Mouse (Mus musculus): ENCODE measurements at regions not wholly inside any gene's neighbourhood (a gene's known extent, or its start where the extent isn't known, plus 50 kb on each side); places are given as distances from the start of the nearest gene placed in this dataset.
"Not testable (repeated sequence)": the region's sequence is repeated elsewhere in the genome, so short reads cannot be mapped to it uniquely, and the experiment has no call there.

DNA sequence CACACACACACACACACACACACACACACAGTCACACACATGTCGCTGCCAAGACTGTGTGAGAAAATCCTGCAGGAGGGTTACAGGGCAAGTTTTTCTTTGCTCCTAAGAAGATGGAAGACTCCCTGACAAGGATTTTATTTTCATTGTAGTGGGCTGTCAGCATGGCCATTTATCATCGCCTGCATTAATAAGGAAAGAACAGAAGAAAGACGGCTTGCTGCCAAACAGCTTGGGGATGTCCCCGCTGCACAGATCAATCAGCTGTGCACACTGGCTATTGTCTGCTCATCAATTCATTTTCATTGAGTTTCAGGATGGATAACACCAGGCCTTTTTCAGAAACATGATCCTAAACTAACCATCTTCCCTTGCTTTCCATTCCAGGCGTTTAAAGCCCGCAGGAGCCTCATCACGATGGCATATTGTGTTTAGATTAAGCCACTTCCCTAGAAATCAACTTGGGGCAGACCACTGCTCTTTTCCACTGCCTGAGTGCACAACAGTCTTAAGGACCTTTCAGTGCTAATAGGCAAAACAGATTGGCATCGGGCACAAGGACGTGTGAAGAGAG is 213.1 kb upstream of the Crbn start:
- DNase-seq (ENCODE audit: low spot score) = no peak

DNA sequence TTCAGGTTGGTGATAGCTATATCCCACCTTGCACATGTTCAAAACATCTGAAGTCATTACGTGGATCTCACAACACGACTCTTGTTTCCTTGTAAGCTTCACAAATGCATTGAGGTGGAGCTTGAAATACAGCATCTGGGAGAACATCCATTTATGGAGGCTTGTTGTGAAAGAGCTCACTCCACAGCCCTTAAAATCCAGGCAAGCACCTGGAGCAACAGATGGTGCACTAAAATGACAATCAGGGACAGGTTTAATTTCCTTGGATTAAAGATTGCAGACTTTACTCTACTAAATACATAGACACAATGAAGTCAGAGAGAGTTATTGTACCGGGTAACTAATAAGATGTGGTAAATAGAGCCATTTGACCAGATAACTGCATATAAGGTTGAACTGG is 219.2 kb upstream of the Crbn start:
- no peak for DNase-seq (ENCODE audit: low spot score)

DNA sequence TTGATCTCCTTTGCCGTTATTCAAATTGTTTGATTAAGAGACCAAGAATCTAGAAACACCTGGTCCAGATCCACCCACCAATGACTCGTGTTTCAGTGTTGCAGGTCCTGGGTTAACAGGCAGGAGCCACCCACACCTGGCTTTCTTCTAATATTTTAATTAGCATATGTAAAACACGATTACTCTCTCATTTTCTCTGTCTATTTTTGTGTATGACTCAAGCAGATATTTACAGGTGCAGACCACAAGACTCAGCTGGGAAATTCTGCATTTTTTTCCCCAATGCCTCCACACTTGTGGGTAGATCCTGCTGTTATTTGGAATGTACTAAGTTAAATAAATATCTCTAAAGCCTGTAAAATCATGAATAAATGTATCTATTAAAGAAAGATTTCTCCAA is 245.3 kb upstream of the Crbn start:
- no peak for DNase-seq (ENCODE audit: low spot score)

DNA sequence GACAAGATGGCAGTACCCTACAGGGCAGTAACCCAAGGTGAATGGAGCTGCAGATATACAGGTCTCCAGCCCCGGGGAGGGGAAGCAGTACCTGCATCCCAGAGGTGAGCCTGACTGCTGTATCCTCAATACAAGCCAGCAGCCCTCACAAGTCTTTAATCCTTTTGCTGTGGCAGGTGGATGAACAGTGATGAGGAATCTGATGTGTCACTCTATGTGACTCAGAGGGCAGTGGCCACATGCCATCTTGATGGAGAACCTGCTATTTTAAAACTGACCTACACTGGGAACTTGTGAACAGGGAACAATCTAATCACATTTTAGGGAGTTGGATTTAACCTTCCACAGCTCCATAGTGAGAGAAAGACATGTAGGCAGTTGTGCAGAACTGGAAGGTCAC is 251.7 kb upstream of the Crbn start:
- no peak for DNase-seq (ENCODE audit: low spot score)

DNA sequence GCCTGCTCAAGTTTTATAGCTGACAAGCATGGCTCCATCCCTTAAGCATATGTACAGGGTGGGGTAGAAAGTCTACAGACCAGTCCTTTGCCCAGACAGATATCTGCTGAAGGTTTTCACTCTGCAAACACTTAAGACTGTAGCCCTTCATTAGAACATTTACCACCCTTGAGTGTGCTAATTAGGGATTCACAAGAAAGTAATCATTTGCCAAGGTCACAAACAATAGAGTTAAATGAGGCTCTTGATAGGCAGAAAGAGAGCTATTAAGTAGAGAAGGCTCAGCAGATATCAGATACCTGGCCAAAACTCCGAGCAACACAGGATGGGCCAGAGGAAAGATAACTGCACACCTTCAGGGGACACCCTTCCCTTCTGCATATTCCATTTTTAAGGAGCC is 252.3 kb upstream of the Crbn start:
- DNase-seq (ENCODE audit: low spot score) = no peak

DNA sequence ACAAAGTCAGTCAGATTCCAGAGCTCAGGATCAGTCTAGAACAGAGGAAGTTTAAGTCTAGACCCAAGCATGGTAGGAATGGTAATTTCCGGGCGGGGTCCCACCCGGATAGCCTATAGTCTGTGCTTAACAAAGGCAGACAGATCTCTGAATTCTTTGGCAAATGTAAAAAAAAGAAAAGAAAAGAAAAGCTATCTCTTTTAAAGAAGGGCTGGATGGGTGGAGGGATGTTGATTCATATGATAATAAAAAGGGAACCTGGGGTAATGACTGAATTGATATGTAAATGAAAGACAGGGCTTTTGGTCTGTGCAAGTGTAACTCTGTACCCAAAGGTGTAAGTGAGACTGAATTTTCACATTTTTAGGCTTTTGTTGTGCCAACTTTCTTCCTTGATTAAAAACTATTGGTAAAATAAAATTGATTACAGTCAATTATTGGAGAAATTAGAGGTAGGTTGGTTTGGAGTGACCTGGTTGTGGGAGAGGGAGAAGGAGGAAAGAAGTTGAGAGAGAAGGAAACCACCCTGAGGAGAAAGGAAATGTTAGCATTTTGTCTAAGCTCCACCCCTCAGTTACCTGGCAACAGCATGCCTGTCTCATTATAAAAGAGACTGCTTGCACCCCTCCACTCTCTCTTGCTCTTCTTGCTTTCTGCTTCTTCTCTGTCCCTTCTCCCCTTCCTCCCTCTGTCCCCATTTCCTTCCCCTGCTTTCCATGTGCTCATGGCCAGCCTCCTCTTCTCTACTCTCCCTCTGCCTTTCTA is 259.3 kb upstream of the Crbn start:
- no peak for DNase-seq (ENCODE audit: low spot score)

DNA sequence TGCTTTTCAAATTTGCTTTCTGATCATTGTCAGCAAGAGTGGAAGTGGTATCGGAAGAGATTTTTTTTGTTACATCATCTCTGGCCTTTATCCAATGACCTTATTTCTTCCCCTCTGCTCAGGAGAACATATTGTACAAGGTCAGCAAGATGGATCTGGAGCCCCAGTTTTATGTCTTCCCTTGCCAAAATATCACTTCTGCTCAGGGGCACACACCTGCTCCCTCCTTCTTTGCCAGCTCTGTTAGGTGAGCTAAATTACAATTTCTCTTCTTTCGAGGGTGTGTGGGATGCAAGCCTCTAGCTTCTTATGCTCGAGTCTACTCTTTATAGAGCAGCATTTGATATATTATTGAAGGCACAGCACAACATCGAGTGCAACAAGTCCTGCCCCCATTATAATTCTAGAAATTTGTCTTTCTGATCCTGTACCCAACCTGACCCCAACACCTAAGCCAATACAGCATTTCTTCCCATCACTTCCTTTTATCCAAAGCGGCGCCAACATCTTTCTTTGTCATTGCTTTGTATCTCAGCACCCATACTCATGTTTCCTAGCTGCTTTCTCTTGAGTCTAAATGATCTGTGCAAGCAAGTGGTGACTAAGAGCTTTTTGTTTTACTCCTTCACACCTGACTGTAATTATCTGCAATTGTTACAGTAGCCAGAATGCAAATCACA is 263.1 kb upstream of the Crbn start:
- no peak for DNase-seq (ENCODE audit: low spot score)

DNA sequence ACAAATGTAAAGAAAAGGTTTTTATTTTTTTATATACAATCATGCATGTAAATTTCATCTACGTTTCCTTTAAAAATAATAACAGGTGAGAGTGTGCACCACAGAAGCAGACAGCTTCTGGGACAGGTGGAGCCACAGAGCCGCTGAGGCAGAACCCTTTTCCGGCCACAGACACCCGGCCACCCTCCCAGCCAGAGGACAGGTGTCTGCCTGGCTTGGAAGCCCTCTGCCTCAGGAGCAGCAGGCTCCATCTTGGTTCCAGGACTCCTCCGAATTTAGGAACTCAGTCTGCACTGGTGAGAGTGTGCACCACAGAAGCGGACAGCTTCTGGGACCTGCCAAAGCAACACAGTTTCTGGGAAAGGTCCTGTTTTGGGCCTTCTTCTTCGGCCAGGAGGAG is 270.6 kb upstream of the Crbn start:
- no peak for DNase-seq (ENCODE audit: low spot score)

DNA sequence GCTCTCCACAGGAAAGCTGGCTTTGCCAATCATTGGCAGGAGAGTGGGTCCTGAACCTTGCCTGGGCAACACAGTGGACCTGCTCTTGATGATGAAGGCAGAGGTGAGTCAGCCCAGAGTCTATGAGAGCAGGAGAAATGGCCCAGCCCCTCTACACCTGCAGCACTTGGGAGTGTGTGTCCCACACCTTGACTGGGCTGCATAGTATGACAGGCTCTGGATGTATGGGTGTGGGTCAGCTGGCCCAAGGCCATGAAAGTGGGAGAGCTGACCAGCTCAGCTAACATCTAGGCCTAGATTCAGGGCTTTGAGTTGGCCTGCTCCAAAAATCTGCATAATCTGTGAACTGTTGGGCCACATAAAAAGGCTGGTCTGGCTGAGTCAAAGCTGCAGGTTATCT is 292.7 kb upstream of the Crbn start:
- no peak for DNase-seq (ENCODE audit: low spot score)

DNA sequence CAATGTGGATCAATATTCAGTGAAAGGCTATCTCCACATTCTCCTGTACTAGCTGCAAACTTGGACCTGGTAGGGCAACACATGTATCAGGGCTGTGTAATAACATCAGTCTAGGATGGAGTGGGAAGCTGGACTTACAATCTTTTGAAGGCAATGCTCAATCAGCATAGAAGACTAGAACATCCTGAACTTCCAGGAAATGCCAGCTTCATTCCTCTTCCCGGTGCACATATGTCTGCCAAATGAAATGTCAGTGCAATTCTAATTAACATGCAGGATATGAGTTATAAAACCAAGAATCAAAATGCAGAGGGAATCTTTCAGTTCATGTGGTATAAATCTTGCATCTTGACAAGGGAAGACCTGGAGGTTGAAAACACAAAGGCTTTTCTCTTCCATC is 328.8 kb upstream of the Crbn start:
- no peak for DNase-seq (ENCODE audit: low spot score)

DNA sequence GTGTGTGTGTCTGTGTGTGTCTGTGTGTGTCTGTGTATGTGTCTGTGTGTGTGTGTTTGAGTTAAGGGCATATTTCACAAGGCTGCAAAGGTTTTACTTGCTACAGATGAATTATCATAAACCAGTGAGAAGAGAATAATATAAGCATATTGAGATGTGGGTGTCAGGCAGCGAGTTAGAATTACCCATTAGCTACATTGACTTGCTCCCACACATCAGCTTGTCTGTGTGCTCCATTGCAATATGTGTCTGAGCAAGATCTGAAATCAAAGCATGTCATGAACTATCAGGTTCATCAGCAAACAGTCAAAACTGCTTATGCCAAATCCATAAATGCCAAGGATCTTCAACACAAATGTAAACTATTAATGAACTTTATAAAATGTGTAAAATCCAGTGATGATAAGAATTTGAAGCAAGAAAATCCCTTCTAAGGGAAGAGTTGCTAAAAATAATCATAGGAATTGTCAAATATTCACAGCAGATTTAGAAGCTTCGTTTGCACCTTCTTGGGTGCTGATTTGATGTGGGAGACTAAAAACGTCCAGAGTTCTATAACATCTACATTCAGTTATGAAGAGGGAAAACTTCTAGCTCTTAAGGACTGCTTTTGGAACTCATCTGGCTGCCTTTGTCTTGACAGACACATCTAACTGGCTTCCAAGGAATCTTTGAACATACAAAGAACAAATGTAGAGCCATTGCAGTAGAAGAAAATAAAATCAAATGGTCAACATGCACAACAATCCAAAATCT is 361.7 kb upstream of the Lrrn1 start:
- no peak for DNase-seq (ENCODE audit: low spot score)

DNA sequence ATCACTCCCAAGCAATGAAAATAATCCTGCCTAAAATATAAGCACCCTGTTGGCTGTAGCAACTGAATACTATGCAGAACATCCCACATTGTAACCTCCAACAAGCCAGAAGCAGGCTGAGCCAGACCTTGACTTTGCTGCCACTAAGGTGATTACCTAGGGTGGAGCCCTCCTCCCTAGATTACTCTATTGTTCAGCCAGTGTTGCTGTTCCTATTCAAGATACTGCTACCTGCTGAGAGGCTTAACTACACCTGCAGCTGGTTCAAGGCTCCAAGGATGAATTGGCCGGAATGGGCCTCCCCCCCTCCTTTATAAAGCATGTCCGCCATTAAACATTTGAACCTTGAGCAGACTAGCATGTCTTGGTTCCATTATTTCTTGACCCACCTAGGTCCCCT is 311.3 kb upstream of the Lrrn1 start:
- DNase-seq (ENCODE audit: low spot score) = no peak

DNA sequence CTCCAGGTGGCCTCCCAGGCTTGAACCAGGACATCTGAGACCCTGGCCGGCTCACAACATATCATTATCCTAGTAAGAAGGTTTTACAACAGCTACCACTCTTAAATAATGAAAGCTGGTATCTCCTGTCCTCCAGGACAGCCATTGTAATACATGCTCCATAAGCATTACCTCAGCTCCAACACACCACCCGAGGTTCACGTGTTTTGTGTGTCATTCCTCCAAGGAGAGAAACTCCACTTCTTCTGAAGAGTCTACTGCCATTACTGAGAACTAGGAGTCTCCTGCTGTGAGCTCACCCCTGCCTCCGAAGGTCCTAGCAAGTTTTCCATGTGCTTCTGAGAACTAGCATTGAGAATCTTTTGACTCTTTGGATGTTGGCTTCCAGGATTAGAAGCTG is 310.8 kb upstream of the Lrrn1 start:
- no peak for DNase-seq (ENCODE audit: low spot score)

DNA sequence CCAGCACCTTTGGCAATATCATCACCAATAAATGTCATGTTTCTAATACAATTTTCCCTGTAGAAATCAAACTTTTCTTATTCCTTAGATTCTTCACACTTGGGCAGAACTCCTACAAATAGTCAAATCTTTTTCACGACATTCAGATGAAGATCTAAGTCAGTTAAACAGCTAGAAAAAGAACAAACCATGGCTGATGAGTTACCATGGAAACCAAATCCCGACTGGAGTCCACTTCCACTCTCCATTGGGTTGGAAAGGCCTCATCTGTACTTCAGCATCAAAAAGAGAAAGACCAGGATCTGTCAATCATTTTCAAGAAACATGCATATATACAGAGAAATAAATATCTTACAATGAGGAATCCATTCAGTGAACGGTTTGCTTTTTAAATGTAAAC is 307.0 kb upstream of the Lrrn1 start:
- DNase-seq (ENCODE audit: low spot score) = no peak

DNA sequence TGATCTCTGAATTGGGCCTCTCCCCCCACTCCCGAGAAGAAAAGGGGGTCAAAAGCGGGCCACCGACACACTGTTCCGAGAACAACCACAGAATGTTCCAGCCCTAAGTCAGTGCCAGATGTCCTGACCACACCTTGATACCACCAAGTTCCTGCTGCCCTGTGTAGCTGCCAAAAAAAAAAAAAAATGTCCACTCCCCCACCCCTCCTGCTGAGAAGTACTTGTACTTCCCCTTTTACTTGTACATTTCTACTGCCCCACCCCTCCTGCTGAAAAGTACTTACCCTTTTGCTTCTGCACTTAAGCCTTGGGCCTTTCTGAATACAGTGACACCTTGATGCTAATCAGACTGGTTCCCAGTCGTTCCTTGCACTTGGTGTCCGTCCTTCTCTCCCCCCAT is 299.7 kb upstream of the Lrrn1 start:
- DNase-seq (ENCODE audit: low spot score) = not testable (repeated sequence)

DNA sequence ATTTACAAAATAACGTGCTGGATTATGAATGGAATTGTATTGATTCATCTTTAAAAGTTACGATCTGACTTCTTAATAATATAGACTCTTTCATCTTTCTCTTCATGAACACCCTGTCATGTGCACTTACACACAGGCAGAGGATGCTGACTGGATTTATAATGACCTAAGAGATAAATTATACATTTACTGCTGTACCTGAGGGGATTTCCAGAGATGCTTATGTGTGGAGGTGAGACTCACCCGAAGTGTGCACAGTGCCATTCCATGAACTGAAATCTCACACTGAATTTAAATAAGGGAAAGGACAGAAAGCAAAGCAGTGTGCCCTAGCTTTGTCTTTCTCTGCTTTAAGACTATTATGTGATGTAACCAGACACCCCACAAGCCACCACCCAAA is 291.9 kb upstream of the Lrrn1 start:
- no peak for DNase-seq (ENCODE audit: low spot score)

DNA sequence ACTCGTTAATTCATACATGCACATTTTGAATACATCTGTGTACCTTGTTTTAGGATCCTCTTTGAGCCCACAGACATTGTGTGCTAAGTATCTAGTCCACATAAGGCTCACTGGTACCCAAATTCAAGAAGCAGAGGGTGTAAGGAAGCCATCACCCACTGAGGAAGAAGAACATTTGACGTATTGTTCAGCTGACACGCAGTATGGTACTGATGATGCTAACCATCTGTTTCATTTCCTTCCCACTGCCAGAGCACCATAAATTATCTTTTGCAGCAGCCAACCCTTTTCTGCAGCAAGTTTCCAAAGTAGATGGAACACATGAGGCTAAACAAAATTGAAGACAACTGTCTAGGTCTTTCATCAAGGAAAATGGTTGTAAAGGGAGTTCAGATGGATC is 285.6 kb upstream of the Lrrn1 start:
- no peak for DNase-seq (ENCODE audit: low spot score)

DNA sequence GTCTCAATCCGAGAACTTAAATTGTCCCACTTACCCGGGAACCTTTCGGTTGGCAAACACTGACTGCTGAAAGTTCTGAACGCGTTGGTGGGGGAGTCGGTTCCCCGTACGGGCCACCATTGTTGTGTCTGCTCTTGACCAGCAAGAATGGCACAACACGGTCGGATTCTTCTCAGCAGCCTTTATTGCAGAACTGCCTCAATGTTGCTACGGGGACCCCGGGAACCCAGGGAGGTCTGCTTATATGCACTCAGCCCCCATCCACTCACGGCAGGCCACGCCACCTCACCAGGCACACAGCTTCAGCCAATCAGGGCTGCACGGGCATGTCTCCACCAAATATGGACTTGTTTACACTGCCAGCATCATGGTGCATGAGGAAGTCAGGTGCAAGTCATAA is 249.2 kb upstream of the Lrrn1 start:
- no peak for DNase-seq (ENCODE audit: low spot score)

DNA sequence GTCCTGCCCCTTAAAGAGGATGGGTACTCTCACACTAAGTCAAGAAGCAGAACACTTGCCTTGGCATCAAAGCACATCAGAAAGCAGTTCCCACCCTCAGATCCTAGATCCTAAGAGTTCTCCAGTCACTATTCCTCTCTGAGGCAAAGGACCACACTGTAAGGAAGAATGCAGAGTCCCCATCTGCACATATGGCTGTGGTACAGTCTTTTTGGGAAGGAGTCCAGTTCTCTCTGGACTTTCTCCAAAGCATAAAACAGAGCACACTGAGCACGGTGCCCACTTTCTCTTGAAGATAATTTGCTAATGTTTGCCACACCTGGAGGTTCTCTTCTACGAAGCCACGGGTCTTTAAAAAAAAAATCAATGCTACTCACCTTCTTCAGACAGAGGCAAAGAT is 238.7 kb upstream of the Lrrn1 start:
- no peak for DNase-seq (ENCODE audit: low spot score)

DNA sequence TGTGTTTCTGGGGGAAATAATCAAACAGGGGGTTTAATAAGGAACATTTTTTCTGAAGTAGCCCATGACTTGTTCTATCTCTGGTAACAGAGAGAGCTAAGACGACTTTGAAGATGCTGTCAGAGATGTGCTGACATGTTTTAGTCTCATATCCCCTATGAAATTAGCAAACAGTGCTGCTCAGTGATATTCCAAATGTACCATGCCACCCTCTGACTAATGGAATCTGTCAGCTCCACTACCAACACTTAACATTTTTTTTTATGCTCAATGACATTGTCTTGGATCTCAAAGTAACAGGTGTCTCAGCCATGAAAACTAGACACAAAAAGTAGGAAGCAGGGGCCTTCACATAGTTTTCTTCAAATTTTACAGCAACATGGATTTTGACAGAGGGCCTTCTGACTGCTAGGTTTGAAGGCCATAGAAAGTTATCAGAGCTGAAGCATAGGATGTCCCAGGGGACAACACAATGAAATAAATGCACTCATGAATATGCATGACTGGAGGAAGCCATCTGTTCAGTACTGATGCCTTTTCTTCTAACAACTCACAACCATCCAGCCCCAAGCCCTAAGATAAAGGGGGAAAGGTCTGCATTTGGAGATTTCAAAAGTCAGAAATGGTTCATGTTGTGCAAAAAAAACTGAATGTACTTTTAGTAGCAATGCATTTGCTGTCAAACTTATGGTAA is 225.7 kb upstream of the Lrrn1 start:
- DNase-seq (ENCODE audit: low spot score) = no peak

DNA sequence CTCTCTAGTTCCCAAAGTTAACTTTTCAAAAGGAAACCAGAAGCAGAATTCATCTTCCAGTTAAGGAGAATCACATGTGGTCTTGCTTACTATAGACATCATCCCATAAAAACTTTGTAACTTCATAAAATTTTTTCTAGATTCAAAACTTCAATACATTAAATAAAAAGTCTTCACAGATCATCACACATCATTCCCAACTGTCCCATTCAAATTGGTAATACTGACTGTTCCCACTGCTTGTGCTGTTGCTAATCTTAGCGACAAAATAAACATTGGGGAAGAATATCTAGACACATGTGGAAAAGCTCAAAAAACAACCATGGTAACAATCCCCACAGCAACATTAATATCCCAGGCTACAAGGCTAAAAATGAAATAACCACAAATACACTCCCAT is 210.0 kb upstream of the Lrrn1 start:
- no peak for DNase-seq (ENCODE audit: low spot score)

DNA sequence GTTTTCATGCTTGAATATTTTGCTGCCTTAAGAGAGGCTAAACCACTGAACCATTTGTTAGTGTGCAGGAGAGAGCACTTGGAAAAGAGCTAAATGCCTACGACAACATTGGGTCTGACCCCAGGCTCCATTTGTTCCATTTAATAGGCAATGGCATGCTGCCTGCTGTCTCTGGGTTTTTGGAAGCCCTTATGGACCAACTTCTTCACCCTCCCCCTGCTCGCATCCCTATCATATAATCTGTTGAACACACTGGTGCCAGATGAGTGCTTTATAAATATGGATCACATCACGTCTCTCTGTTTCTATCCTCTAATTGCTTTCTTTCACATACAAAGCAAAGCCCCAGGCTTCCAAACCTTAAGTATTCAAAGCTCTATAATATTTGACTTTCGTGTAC is 179.1 kb upstream of the Lrrn1 start:
- no peak for DNase-seq (ENCODE audit: low spot score)
